Mouse (Mus musculus) cortical plate, adult 2 months (tissue): ENCODE data around the gene Tcp11l2.

Experiments
- CTCF ChIP-seq: fragments of 200-500 bp; IDR thresholded peaks from 2 replicates; pipeline ENCODE4 v1.5.1; 2011; ENCODE audit warnings: mild to moderate bottlenecking, control low read depth, low read length; ENCODE audit not compliant: insufficient read depth; ENCODE audit errors: extremely low read depth
- POLR2A ChIP-seq: fragments of 200-500 bp; IDR thresholded peaks from 2 replicates; pipeline ENCODE4 v1.6.1; 2011; ENCODE audit warnings: mild to moderate bottlenecking, low read length, control low read depth; ENCODE audit not compliant: insufficient read depth; ENCODE audit errors: extremely low read depth

DNA sequence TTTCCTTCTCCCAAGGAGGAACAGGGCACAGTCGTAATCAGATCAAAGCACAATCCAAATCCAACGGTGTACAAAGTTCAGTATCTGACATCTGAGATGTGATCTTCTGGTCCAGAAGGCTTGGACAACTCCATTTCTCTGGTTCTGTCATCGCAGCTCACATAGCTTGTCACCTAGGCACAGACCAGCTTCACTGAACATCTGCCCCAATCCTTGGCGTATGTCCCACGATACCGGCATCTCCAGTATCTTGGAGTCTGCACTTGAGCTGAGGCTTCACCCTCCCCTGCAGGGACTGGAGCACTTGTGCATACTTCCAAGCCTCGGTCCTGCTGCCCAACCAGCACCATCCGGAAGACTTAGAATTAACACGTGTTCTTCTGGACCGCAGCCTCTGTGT, 60.2 kb downstream of the Tcp11l2 start:
- TF ChIP-seq CTCF (no peak), POLR2A (no peak)
